Mouse (Mus musculus): Measurements from ENCODE around the gene Amot. TPM values are rescaled to one million over a fixed set of nuclear protein-coding genes. Genes with fewer than 3 reads are reported as not detected.

The Amot gene
- polyA plus RNA-seq (2014; fragmentation: Illumina TruSeq; extraction: RNeasy Lipid Tissue Mini Kit (QIAGEN cat#74804); ENCODE audit: low read depth, low replicate concordance) = 7.8 TPM

GRCm38 (mm10) chrX:145504717-145505415 is at the start of gene Amot:
TSS of gene Amot (minus strand) at chrX:145505181.

Other genes with a start within 250 kb of the Amot start
- not detected for gene Lhfpl1, start 156.1 kb downstream of the Amot start, polyA plus RNA-seq (2014; fragmentation: Illumina TruSeq; extraction: RNeasy Lipid Tissue Mini Kit (QIAGEN cat#74804); ENCODE audit: low read depth, low replicate concordance)

Measured in testis, adult 10 weeks (tissue).